Mouse (Mus musculus): ENCODE data around the gene Dennd1a.

DNA sequence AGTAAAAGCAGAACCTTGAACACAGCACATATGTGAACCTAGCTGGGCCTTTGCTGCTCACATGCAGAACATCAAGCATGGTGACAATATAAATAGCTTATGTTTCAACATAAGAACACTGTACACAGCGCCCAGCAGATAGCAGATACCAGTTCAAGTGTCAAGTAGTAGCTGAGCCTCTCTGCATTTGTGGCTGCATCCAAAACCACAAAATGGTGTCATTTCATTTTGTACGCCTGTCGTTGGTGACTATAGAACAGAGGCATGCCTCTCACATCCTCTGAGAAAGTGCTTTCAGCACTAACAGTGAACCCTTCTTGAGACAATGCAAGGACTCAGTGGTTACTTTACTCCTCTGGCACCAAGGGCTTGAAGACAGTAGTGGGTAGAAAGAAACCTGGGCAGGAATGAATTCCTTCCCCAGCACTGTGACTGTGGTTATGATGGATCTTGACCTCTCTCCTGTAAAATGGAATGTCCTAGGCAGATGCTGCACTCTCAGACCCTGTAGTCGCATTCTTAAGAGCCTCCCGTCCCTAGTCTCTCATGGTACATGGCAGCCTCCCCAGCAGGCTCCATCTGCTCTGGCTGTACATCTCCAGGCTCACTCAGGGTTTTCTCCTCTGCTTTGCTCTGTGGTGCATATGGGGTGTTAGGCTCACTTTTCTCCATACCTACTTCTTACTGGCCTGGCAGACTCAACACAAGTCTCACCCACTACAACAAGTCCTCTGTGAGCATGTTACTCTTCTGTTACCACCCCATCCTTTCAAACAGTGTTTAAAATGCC, 154.0 kb downstream of the Dennd1a start:
- TF ChIP-seq EP300 (optimal IDR thresholded peaks at IDR 0.05) (no peak), CTCF (IDR thresholded peaks at IDR 0.05; ENCODE audit: low read depth) (no peak)

All from stomach, postnatal 0 days (tissue).